Mouse (Mus musculus) heart, adult 2 months (tissue): ENCODE data around the gene Ptprn. TPM values are rescaled to one million over a fixed set of nuclear protein-coding genes. Genes with fewer than 3 reads are reported as not detected.

Source experiments
- DNase-seq, 2 experiments: peaks; one replicate each; pipeline ENCODE4 v3.0.0; 2021
- H3K27ac ChIP-seq: fragments of 200-600 bp; 2 replicates; pipeline ENCODE4 v1.8.1; 2022
- H3K27me3 ChIP-seq: fragments of 200-500 bp; 2 replicates; pipeline ENCODE4 v1.6.1; 2012; ENCODE audit warnings: mild to moderate bottlenecking, low read length, inconsistent platforms, mixed read lengths; ENCODE audit not compliant: control insufficient read depth, insufficient read depth
- H3K36me3 ChIP-seq: fragments of 200-500 bp; 2 replicates; pipeline ENCODE4 v1.6.1; 2012; ENCODE audit warnings: low read length, inconsistent platforms; ENCODE audit not compliant: control insufficient read depth, insufficient read depth
- H3K4me1 ChIP-seq: fragments of 200-500 bp; 2 replicates; pipeline ENCODE4 v1.6.1; 2011; ENCODE audit warnings: low read length; ENCODE audit not compliant: control insufficient read depth, insufficient read depth
- H3K4me3 ChIP-seq: fragments of 200-600 bp; 2 replicates; pipeline ENCODE4 v1.8.1; 2022
- H3K79me2 ChIP-seq: fragments of 200-500 bp; replicated peaks from 2 replicates; pipeline ENCODE4 v1.6.1; 2012; ENCODE audit warnings: mild to moderate bottlenecking, inconsistent platforms, low read length, moderate library complexity, mixed read lengths; ENCODE audit not compliant: control insufficient read depth, insufficient read depth
- H3K9ac ChIP-seq: fragments of 200-500 bp; 2 replicates; pipeline ENCODE4 v1.6.1; 2012; ENCODE audit warnings: low read depth, mild to moderate bottlenecking, control low read depth, inconsistent platforms, low read length, mixed read lengths
- CTCF ChIP-seq: fragments of 200-600 bp; IDR thresholded peaks from 2 replicates; pipeline ENCODE4 v1.8.1; 2022; ENCODE audit warnings: antibody characterized with exemption, mild to moderate bottlenecking, moderate library complexity
- EP300 ChIP-seq: fragments of 200-500 bp; IDR thresholded peaks from 2 replicates; pipeline ENCODE4 v1.6.1; 2011; ENCODE audit warnings: low read depth, low read length, control low read depth; ENCODE audit not compliant: insufficient read depth
- POLR2A ChIP-seq: fragments of 200-500 bp; IDR thresholded peaks from 2 replicates; pipeline ENCODE4 v1.6.1; 2011; ENCODE audit warnings: mild to moderate bottlenecking, low read depth, low read length, control low read depth; ENCODE audit not compliant: insufficient read depth
- WGBS: fragments of 180-500 bp; shearing (Covaris S2); methylation state at CpG from one replicate; pipeline ENCODE4 v1.1.7; 2018; 5-methylcytosine and 5-hydroxymethylcytosine counted together
- intact Hi-C: fragments of 180-260 bp; cut with DNase I; formaldehyde crosslinking; loops from one replicate; pipeline ENCODE4 v1.15.1; 2025
- long read RNA-seq: library from polyadenylated mRNA; stranded (forward); transcript quantifications from one replicate; pipeline ENCODE4 v2.0.0, GENCODE M21; 2021
- polyA plus RNA-seq: library from polyadenylated mRNA; depleted of rRNA; stranded (reverse); fragments of >200 nt; gene quantifications from 2 replicates; pipeline ENCODE4 v1.2.3, GENCODE M21; 2012; rRNA removed
- total RNA-seq, 2 experiments: library from RNA; stranded (reverse); gene quantifications; 2 replicates each; pipeline ENCODE4 v1.2.3; 2021

Gene Ptprn
- total RNA-seq (1 to 10 TPM; 1.1 to 1.8 TPM), polyA plus RNA-seq (2.7 and 3.2 TPM in 2 replicates)
- long read RNA-seq, partial matches to known transcripts = 2 of 4 reads
- long read RNA-seq, other reads (novel, unspliced or antisense) = 0 of 4 reads

- H3K27ac ChIP-seq = no peak within 1 kb of the TSS
- TF ChIP-seq CTCF (no peak), POLR2A (no peak), EP300 (no peak)
- H3K27me3 ChIP-seq = peaks cover 5% of the 10 kb centered on the region; the same call in 1 of the 2 replicates
- WGBS = 10% methylated on average over 32 of the region's 32 CpGs
- H3K9ac ChIP-seq = no peak within 1 kb of the TSS
- no peaks in the 10 kb centered on the region for H3K36me3 ChIP-seq
- no peak within 1 kb of the TSS for H3K4me3 ChIP-seq
- intact Hi-C loops = no loop called here
- H3K79me2 ChIP-seq = no peaks in the 10 kb centered on the region
- H3K4me1 ChIP-seq = no peaks in the 10 kb centered on the region
- DNase-seq = no peak
Measured at GRCm38 (mm10) chr1:75264091-75264880, at the start of gene Ptprn. Ptprn (minus strand) TSS chr1:75264502.

- H3K79me2 ChIP-seq = no peaks in the 10 kb centered on the region
- H3K27ac ChIP-seq = no peak overlapping the region
- no peak overlapping the region for H3K4me3 ChIP-seq
- no peak overlapping the region for H3K9ac ChIP-seq
- intact Hi-C loops = no loop called here
- no peaks in the 10 kb centered on the region for H3K27me3 ChIP-seq
- TF ChIP-seq POLR2A (no peak), EP300 (no peak), CTCF (no peak)
- 93% methylated on average over 6 of the region's 6 CpGs for WGBS
- H3K36me3 ChIP-seq = no peaks in the 10 kb centered on the region
- DNase-seq = no peak
- no peaks in the 10 kb centered on the region for H3K4me1 ChIP-seq
Measured at GRCm38 (mm10) chr1:75311694-75312093, 47.4 kb upstream of the Ptprn start.

GRCm38 (mm10) chr1:75304662-75305061 lies 40.4 kb upstream of the Ptprn start:
- TF ChIP-seq POLR2A = no peak
- TF ChIP-seq CTCF = no peak
- no peak for TF ChIP-seq EP300
- intact Hi-C loops = no loop called here

GRCm38 (mm10) chr1:75294294-75294693 lies 30.0 kb upstream of the Ptprn start:
- TF ChIP-seq CTCF = no peak
- TF ChIP-seq EP300 = no peak
- TF ChIP-seq POLR2A = no peak
- Histone ChIP-seq H3K36me3 (no peaks in the 10 kb centered on the region), H3K4me3 (no peak overlapping the region), H3K27me3 (no peaks in the 10 kb centered on the region), H3K9ac (no peak overlapping the region), H3K79me2 (no peaks in the 10 kb centered on the region), H3K4me1 (peaks cover 2% of the 10 kb centered on the region; the same call in 1 of the 2 replicates), H3K27ac (no peak overlapping the region)
- 73% methylated on average over 5 of the region's 5 CpGs for WGBS
- DNase-seq = no peak
- intact Hi-C loops = no loop called here

More at GRCm38 (mm10) chr1:75304662-75305061, 40.4 kb upstream of the Ptprn start:
- H3K27me3 ChIP-seq = no peaks in the 10 kb centered on the region
- no peak overlapping the region for H3K27ac ChIP-seq
- no peak overlapping the region for H3K9ac ChIP-seq
- 76% methylated on average over 2 of the region's 2 CpGs for WGBS
- H3K79me2 ChIP-seq = no peaks in the 10 kb centered on the region
- no peak overlapping the region for H3K4me3 ChIP-seq
- no peak for DNase-seq
- no peaks in the 10 kb centered on the region for H3K4me1 ChIP-seq
- H3K36me3 ChIP-seq = no peaks in the 10 kb centered on the region

GRCm38 (mm10) chr1:75293331-75293701 lies 29.0 kb upstream of the Ptprn start:
- TF ChIP-seq EP300 (no peak), POLR2A (no peak), CTCF (no peak)
- H3K36me3 ChIP-seq = no peaks in the 10 kb centered on the region
- intact Hi-C loops = no loop called here
- no peak overlapping the region for H3K27ac ChIP-seq
- DNase-seq = no peak
- H3K9ac ChIP-seq = no peak overlapping the region
- WGBS = 60% methylated on average over 5 of the region's 5 CpGs
- no peaks in the 10 kb centered on the region for H3K79me2 ChIP-seq
- peaks cover 2% of the 10 kb centered on the region; the same call in 1 of the 2 replicates for H3K4me1 ChIP-seq
- no peaks in the 10 kb centered on the region for H3K27me3 ChIP-seq
- H3K4me3 ChIP-seq = no peak overlapping the region
